Mouse (Mus musculus) kidney, postnatal 10 days (tissue): ENCODE data around the gene Xbp1.

Experiments
- DNase-seq: peaks from one replicate; pipeline ENCODE4 v3.0.0; 2021; ENCODE audit warnings: mixed read lengths

The Xbp1 gene

GRCm38 (mm10) chr11:5575046-5575445, 54.6 kb downstream of the Xbp1 start:
- no peak for DNase-seq
